Mouse (Mus musculus) MEL (cell line): ENCODE data around the gene Gnl1.

ENCODE experiments used
- GATA1 ChIP-seq: IDR thresholded peaks from 2 replicates; pipeline ENCODE4 v1.6.1; 2011; ENCODE audit warnings: low read depth, low read length, improper control_type of control experiment
- MAX ChIP-seq: IDR thresholded peaks from 2 replicates; pipeline ENCODE4 v1.6.1; 2011; ENCODE audit warnings: low read length, improper control_type of control experiment
- MYC ChIP-seq: IDR thresholded peaks from 2 replicates; pipeline ENCODE4 v1.6.1; 2011; ENCODE audit warnings: low read depth, mild to moderate bottlenecking, low read length, improper control_type of control experiment, moderate library complexity
- NRF1 ChIP-seq: IDR thresholded peaks from 2 replicates; pipeline ENCODE4 v1.6.1; 2014; ENCODE audit warnings: low read depth, mild to moderate bottlenecking, inconsistent platforms, low read length, improper control_type of control experiment, moderate library complexity; ENCODE audit not compliant: poor library complexity, insufficient read depth, severe bottlenecking
- UBTF ChIP-seq: IDR thresholded peaks from 2 replicates; pipeline ENCODE4 v1.6.1; 2012; ENCODE audit warnings: low read depth, mild to moderate bottlenecking, inconsistent platforms, low read length, improper control_type of control experiment, moderate library complexity, borderline replicate concordance; ENCODE audit not compliant: insufficient read depth
- ZNF384 ChIP-seq: IDR thresholded peaks from 2 replicates; pipeline ENCODE4 v1.6.1; 2012; ENCODE audit warnings: low read depth, mild to moderate bottlenecking, inconsistent platforms, low read length, improper control_type of control experiment

DNA sequence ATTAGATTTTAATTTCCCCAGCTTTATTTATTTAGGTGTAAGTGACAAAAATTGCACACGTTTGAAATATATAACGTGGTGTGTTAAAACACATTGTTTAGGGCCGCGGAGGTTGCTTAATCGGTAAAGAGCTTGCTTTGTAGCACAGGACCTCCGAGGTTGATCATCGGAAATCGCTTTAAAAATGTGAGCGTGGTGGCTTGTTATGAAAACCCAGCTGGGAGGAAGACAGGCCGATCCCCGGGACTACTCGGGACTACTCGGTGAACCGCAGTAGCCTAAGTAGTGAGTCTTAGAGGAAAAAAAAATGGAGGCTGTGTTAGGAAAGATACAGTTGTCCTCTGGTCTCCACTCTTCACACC lies 15.2 kb downstream of the Gnl1 start:
- TF ChIP-seq GATA1 (no peak), MAX (no peak), NRF1 (no peak), ZNF384 (no peak), UBTF (no peak), MYC (no peak)
